Mouse (Mus musculus): ENCODE data around the gene Shisa5.
A peak's percentile ranks its signal among the peaks of the same experiment; 100 is the strongest.

Gene Shisa5

GRCm38 (mm10) chr9:109093786-109094552, 55.6 kb downstream of the Shisa5 start:
- no peak for DNase-seq

GRCm38 (mm10) chr9:109094553-109095136, 56.3 kb downstream of the Shisa5 start:
- no peak for DNase-seq

GRCm38 (mm10) chr9:109095137-109095982, 57.0 kb downstream of the Shisa5 start, which contains the start of gene Plxnb1:
Gene Plxnb1 (plus strand): TSS chr9:109095389.
- DNase-seq = peak; percentile 83

- DNase-seq = peak; percentile 20
These were observed 57.9 kb downstream of the Shisa5 start for GRCm38 (mm10) chr9:109096251-109096661.

GRCm38 (mm10) chr9:109096856-109097255, 58.5 kb downstream of the Shisa5 start:
- no peak for DNase-seq

- DNase-seq = no peak
These were observed 58.9 kb downstream of the Shisa5 start for GRCm38 (mm10) chr9:109097291-109097690.

GRCm38 (mm10) chr9:109097831-109098230, 59.5 kb downstream of the Shisa5 start:
- no peak for DNase-seq

GRCm38 (mm10) chr9:109098366-109098765, 60.0 kb downstream of the Shisa5 start:
- no peak for DNase-seq

GRCm38 (mm10) chr9:109098969-109099368, 60.6 kb downstream of the Shisa5 start:
- no peak for DNase-seq

GRCm38 (mm10) chr9:109100307-109100928, 62.1 kb downstream of the Shisa5 start:
- no peak for DNase-seq

GRCm38 (mm10) chr9:109101933-109102445, 63.6 kb downstream of the Shisa5 start:
- DNase-seq = no peak

- DNase-seq = no peak
These were observed 64.2 kb downstream of the Shisa5 start for GRCm38 (mm10) chr9:109102541-109102940.

GRCm38 (mm10) chr9:109103250-109103649, 64.9 kb downstream of the Shisa5 start:
- DNase-seq = no peak

- no peak for DNase-seq
These were observed 65.7 kb downstream of the Shisa5 start for GRCm38 (mm10) chr9:109104083-109104482.

- no peak for DNase-seq
These were observed 66.6 kb downstream of the Shisa5 start for GRCm38 (mm10) chr9:109105011-109105410.

- DNase-seq = no peak
These were observed 67.3 kb downstream of the Shisa5 start for GRCm38 (mm10) chr9:109105648-109106047.

GRCm38 (mm10) chr9:109107341-109107740, 69.0 kb downstream of the Shisa5 start:
- DNase-seq = no peak
